Mouse (Mus musculus): Measurements from ENCODE around the gene Pitpna. TPM values are rescaled to one million over a fixed set of nuclear protein-coding genes. Genes with fewer than 3 reads are reported as not detected.

Gene Pitpna
- polyA plus RNA-seq, 1 experiment = 160 TPM

DNA sequence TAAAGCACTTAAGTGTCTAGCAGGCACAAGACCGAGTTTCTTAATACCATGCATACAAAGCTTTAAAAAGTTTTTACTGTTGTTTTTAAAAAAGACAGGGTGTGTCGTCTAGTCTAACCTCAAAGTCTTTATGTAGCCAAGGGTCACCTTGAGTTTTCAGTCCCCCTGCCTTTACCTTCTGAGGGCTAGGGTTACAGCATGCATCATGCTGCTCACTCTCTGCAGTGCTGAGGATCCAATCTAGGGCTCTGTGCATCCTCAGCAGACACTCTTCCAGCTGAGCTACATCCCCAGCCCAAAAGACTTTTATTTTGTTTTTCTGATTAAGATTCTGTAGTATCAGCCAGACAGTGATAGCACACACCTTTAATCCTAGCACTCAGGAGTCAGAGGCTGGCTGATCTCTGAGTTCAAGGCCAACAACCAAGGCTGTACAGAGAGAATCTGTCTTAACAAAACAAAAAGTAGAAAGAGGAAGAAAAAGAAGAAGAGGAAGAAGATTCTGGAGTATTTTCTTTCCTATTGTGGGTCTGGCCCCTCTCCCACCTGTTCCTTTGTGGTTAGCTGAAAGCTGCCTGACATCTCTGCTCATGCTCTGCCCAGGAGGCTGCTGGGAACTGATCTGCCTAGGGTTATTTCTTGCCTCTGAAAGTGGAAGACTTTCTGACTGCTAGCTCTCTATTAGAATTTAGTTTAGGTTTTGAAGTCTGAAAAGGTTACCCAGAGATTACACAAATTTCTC lies 34.9 kb downstream of the Pitpna start:
- TF ChIP-seq CTCF (IDR thresholded peaks at IDR 0.05; ENCODE audit: borderline replicate concordance, insufficient read depth, low read length) (no peak), POLR2A (IDR thresholded peaks at IDR 0.05; ENCODE audit: low read depth, low read length) (no peak)
- Histone ChIP-seq H3K27ac (ENCODE audit: insufficient read depth, low read length) (no peak overlapping the region), H3K4me3 (ENCODE audit: insufficient read depth, low read length) (no peak overlapping the region), H3K4me1 (ENCODE audit: control insufficient read depth, insufficient read depth, low read length) (peaks cover 13% of the 10 kb centered on the region)

DNA sequence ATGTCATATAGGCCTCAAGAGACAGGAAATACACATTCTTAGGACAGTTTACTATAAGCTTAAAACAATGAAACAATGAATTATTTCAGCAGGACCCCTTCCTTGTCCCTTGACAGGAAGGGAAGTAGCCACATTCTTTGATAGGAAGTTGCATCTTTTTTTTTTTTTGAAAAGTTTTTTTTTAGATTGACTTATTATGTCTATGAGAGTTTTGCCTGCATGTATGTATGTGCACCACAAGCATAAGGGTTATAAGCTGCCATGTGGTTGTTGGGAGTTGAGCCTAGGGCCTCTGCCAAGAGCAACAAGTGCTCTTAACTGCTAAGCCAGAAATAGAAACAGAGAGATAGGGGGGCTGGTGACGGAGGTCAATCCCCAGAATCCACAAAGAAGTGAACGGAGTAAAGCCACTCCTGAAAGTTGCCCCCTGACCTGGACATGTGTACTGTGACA lies 36.2 kb downstream of the Pitpna start:
- Histone ChIP-seq H3K4me1 (ENCODE audit: control insufficient read depth, insufficient read depth, low read length) (peaks cover 13% of the 10 kb centered on the region), H3K27ac (ENCODE audit: insufficient read depth, low read length) (no peak overlapping the region), H3K4me3 (ENCODE audit: insufficient read depth, low read length) (no peak overlapping the region)
- TF ChIP-seq CTCF (IDR thresholded peaks at IDR 0.05; ENCODE audit: borderline replicate concordance, insufficient read depth, low read length) = no peak
- TF ChIP-seq POLR2A (IDR thresholded peaks at IDR 0.05; ENCODE audit: low read depth, low read length) = no peak

DNA sequence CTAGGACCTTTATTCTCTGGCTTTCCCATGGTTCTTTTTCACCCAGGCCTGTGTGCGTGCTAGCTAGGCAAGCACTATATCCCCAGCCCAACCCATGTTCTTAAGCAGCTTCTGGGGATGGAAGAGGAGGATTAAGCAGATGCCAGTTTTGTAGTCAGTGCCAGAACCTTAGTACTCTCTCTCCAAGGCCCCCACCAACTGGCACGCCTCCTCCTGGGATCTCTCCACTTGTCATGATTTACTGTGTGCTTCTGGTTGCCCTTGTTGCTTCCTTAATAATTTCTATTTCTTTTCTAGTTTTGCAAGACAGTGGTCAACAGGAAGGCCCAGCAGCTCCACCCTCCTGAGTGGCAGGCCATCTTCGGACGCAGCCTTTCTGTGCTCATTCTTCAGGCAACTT lies 37.9 kb downstream of the Pitpna start:
- no peak overlapping the region for H3K27ac ChIP-seq (ENCODE audit: insufficient read depth, low read length)
- no peak overlapping the region for H3K4me3 ChIP-seq (ENCODE audit: insufficient read depth, low read length)
- TF ChIP-seq POLR2A (IDR thresholded peaks at IDR 0.05; ENCODE audit: low read depth, low read length) (no peak), CTCF (IDR thresholded peaks at IDR 0.05; ENCODE audit: borderline replicate concordance, insufficient read depth, low read length) (no peak)
- H3K4me1 ChIP-seq (ENCODE audit: control insufficient read depth, insufficient read depth, low read length) = peaks cover 6% of the 10 kb centered on the region; the same call in 1 of the 2 replicates

DNA sequence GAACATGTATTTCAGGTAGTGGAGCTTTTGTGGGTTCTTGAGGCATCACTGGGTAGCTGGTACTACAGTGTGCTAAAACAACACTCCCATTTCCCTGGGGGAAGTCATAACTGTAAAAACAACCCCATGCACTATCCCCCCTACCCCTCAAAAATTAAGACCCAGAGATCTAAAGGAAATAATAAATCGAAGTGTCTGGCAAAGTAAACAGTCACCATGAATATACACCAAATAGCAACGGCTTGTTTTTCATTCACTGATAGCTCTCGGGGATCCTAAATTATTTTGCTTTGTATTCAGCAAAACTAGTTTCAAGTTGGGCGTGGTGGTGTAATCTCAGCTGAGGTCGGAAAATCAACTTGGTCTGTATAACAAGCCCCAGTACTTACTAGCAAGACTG lies 42.2 kb downstream of the Pitpna start:
- TF ChIP-seq CTCF (IDR thresholded peaks at IDR 0.05; ENCODE audit: borderline replicate concordance, insufficient read depth, low read length) (no peak), POLR2A (IDR thresholded peaks at IDR 0.05; ENCODE audit: low read depth, low read length) (no peak)
- Histone ChIP-seq H3K4me1 (ENCODE audit: control insufficient read depth, insufficient read depth, low read length) (peaks cover 5% of the 10 kb centered on the region; the same call in 1 of the 2 replicates), H3K27ac (ENCODE audit: insufficient read depth, low read length) (peak overlapping the region; percentile 71), H3K4me3 (ENCODE audit: insufficient read depth, low read length) (peak overlapping the region; percentile 83)

DNA sequence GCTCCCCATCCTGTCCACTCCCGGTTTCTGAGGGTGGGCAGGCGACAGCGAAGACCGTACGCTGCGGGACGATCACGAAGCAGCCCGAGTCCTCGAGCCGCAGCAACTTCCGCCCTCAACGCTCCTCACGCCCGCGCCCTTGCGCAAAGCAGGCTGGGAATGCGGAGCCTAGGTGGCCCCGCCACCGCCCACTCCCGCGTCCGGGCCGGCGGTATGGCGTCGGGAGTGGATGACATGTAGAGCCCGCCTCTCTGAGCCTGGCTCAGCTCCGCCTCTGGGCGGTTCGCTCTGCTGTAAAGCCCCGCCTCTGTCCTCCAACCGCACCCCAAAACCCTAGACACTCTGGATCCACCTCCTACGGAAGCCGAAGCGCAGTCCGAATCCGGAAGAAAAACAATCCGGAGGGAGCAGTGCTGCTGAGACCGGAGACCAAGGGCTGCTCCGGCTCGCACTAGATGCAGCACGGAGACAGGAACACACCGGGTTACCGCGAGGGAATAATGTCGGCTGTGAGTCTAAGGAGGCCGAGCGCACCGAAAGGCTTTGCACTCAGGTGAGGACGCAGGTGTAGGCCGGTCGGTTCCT lies 42.8 kb downstream of the Pitpna start, which contains the start of gene Inpp5k:
TSS of gene Inpp5k (plus strand) at position 344 of the 585 bp plus-strand sequence.
- peak within 1 kb of the TSS; percentile 71 for H3K27ac ChIP-seq (ENCODE audit: insufficient read depth, low read length)
- H3K4me3 ChIP-seq (ENCODE audit: insufficient read depth, low read length) = peak within 1 kb of the TSS; percentile 93
- H3K4me1 ChIP-seq (ENCODE audit: control insufficient read depth, insufficient read depth, low read length) = peaks cover 5% of the 10 kb centered on the region; the same call in 1 of the 2 replicates
- no peak for TF ChIP-seq CTCF (IDR thresholded peaks at IDR 0.05; ENCODE audit: borderline replicate concordance, insufficient read depth, low read length)
- peak; percentile 97 for TF ChIP-seq POLR2A (IDR thresholded peaks at IDR 0.05; ENCODE audit: low read depth, low read length)

DNA sequence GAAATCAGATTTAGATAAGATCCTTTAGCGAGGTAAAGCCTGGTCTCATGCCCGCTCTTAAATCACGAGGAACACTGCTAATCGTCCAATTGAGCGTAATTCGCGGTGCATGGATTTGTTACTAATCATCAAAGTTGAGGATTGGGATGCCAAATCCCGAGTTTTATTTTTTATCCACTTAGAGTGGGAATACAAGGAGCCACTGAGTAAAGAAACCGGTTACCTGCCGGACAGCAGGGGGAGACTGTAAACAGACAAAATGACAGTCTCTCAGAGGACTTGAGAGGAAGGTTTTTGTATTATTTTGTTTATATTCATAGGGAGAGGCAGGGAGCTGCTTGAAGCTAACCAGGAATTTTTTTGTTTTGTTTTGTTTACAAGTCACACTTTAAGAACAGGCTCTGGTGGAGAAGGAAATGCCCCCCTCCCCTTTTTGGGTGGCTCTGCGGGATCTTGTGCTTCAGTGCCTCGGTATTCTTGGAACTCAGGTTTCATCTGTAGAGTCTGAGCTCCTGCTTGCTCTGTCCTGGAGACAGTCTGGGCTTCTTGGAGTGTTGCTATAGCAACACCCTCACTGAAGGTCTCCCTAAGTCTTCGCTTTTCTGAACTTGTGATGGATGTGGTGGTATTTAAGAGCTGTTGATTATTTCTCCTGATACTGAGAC lies 43.8 kb downstream of the Pitpna start:
- peak overlapping the region; percentile 93 for H3K4me3 ChIP-seq (ENCODE audit: insufficient read depth, low read length)
- no peak overlapping the region for H3K27ac ChIP-seq (ENCODE audit: insufficient read depth, low read length)
- H3K4me1 ChIP-seq (ENCODE audit: control insufficient read depth, insufficient read depth, low read length) = peaks cover 5% of the 10 kb centered on the region; the same call in 1 of the 2 replicates
- TF ChIP-seq CTCF (IDR thresholded peaks at IDR 0.05; ENCODE audit: borderline replicate concordance, insufficient read depth, low read length) = no peak
- no peak for TF ChIP-seq POLR2A (IDR thresholded peaks at IDR 0.05; ENCODE audit: low read depth, low read length)

DNA sequence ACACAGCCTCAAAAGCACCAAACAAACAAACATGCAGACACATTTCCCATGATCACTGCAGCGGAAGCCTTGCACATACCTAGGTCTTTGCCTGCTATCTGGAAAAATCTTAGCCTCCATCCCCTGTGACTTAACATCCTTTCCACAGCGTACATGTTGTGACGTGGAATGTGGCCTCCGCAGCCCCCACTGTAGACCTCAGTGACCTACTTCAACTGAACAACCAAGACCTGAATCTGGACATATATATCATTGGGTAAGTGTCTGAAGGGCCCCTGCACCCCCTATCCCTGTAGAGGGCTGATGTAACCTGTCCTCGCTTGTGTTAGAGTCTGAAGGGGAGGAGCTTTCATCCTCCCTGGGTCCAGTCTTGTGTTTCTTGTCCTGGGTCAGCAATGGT lies 45.0 kb downstream of the Pitpna start:
- H3K4me3 ChIP-seq (ENCODE audit: insufficient read depth, low read length) = no peak overlapping the region

DNA sequence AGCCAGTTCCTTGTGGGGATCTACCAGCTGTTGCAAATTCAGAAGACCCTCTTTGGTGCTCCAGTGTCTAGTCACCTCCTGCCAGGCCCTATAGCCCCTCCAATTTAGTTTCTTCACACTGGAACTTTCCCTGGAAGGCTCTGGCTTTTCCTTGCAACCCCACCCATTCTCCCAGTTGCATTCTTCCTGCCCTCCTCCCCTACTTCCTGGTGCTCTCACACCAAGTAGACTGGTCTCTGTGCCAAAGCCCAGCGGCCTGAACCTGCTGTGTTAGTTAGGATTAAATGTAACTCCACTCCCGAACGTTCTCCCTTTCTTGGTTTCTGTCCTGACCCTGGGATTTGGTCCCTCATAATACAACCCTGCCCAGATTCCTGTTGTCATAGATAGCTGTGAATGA lies 46.9 kb downstream of the Pitpna start:
- Histone ChIP-seq H3K4me3 (ENCODE audit: insufficient read depth, low read length) (no peak overlapping the region), H3K27ac (ENCODE audit: insufficient read depth, low read length) (no peak overlapping the region), H3K4me1 (ENCODE audit: control insufficient read depth, insufficient read depth, low read length) (peaks cover 5% of the 10 kb centered on the region; the same call in 1 of the 2 replicates)
- TF ChIP-seq CTCF (IDR thresholded peaks at IDR 0.05; ENCODE audit: borderline replicate concordance, insufficient read depth, low read length) (no peak), POLR2A (IDR thresholded peaks at IDR 0.05; ENCODE audit: low read depth, low read length) (no peak)

More for the DNA sequence above, 45.0 kb downstream of the Pitpna start:
- no peak for TF ChIP-seq CTCF (IDR thresholded peaks at IDR 0.05; ENCODE audit: borderline replicate concordance, insufficient read depth, low read length)
- no peak for TF ChIP-seq POLR2A (IDR thresholded peaks at IDR 0.05; ENCODE audit: low read depth, low read length)
- peaks cover 5% of the 10 kb centered on the region; the same call in 1 of the 2 replicates for H3K4me1 ChIP-seq (ENCODE audit: control insufficient read depth, insufficient read depth, low read length)
- H3K27ac ChIP-seq (ENCODE audit: insufficient read depth, low read length) = no peak overlapping the region

DNA sequence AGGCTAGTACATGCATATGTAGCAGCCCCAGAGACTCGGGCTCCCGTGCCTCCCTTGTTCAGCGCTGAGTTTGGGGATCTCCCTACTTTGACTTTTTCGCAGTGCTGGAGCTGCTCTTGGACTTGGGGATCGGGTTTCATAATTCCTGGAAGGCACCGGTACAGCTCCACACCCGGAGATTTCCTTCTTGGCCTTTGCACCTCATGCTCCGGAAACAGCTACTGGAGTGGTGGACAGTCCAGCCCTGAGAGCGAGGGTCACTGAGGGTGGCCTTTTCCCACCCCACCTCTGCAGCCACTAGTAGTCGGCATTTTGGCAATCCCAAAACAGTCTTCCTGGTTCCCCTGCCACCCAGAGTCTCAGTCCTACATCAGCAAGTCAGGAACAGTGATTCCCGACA lies 47.4 kb downstream of the Pitpna start:
- no peak overlapping the region for H3K27ac ChIP-seq (ENCODE audit: insufficient read depth, low read length)
- no peak overlapping the region for H3K4me3 ChIP-seq (ENCODE audit: insufficient read depth, low read length)
- peaks cover 5% of the 10 kb centered on the region; the same call in 1 of the 2 replicates for H3K4me1 ChIP-seq (ENCODE audit: control insufficient read depth, insufficient read depth, low read length)
- TF ChIP-seq CTCF (IDR thresholded peaks at IDR 0.05; ENCODE audit: borderline replicate concordance, insufficient read depth, low read length) (no peak), POLR2A (IDR thresholded peaks at IDR 0.05; ENCODE audit: low read depth, low read length) (no peak)

All from embryonic fibroblast, embryonic 13.5 days (primary cell).